Mouse (Mus musculus): ENCODE measurements around the gene Hist1h2bk.
"Not testable (repeated sequence)": the region's sequence is repeated elsewhere in the genome, so short reads cannot be mapped to it uniquely, and the experiment has no call there.

The Hist1h2bk gene

GRCm38 (mm10) chr13:22040464-22041141 is 4.9 kb downstream of the Hist1h2bk start:
- peak; percentile 71 for DNase-seq (ENCODE audit: low read depth, low spot score)

GRCm38 (mm10) chr13:22041142-22041536 is 5.5 kb downstream of the Hist1h2bk start, which contains the start of gene Hist1h4i:
Hist1h4i (minus strand) TSS chr13:22041362.
- peak; percentile 96 for DNase-seq (ENCODE audit: low read depth, low spot score)

- peak; percentile 60 for DNase-seq (ENCODE audit: low read depth, low spot score)
These were observed 6.2 kb downstream of the Hist1h2bk start for GRCm38 (mm10) chr13:22041651-22042567.

- DNase-seq (ENCODE audit: low read depth, low spot score), result peak; percentile 100
These were observed 7.2 kb downstream of the Hist1h2bk start, which contains the start of the genes Hist1h2ag and Hist1h2bj for GRCm38 (mm10) chr13:22042568-22043502. Hist1h2ag (minus strand) TSS chr13:22042944. Hist1h2bj (plus strand) TSS chr13:22043214.

- peak; percentile 79 for DNase-seq (ENCODE audit: low read depth, low spot score)
These were observed 8.1 kb downstream of the Hist1h2bk start for GRCm38 (mm10) chr13:22043503-22044431.

- no peak for DNase-seq (ENCODE audit: low read depth, low spot score)
These were observed 8.9 kb downstream of the Hist1h2bk start for GRCm38 (mm10) chr13:22044432-22045155.

GRCm38 (mm10) chr13:22045311-22045710 is 9.6 kb downstream of the Hist1h2bk start:
- DNase-seq (ENCODE audit: low read depth, low spot score), result no peak

GRCm38 (mm10) chr13:22049041-22049440 is 13.4 kb downstream of the Hist1h2bk start:
- DNase-seq (ENCODE audit: low read depth, low spot score), result no peak

- no peak for DNase-seq (ENCODE audit: low read depth, low spot score)
These were observed 14.2 kb downstream of the Hist1h2bk start for GRCm38 (mm10) chr13:22049737-22050440.

- peak; percentile 81 for DNase-seq (ENCODE audit: low read depth, low spot score)
These were observed 15.2 kb downstream of the Hist1h2bk start for GRCm38 (mm10) chr13:22050591-22051522.

GRCm38 (mm10) chr13:22051523-22051859 is 15.8 kb downstream of the Hist1h2bk start:
- DNase-seq (ENCODE audit: low read depth, low spot score), result no peak

GRCm38 (mm10) chr13:22053754-22054153 is 18.1 kb downstream of the Hist1h2bk start:
- no peak for DNase-seq (ENCODE audit: low read depth, low spot score)

GRCm38 (mm10) chr13:22061422-22061821 is 25.8 kb downstream of the Hist1h2bk start:
- no peak for DNase-seq (ENCODE audit: low read depth, low spot score)

GRCm38 (mm10) chr13:22063468-22063867 is 27.8 kb downstream of the Hist1h2bk start:
- no peak for DNase-seq (ENCODE audit: low read depth, low spot score)

- not testable (repeated sequence) for DNase-seq (ENCODE audit: low read depth, low spot score)
These were observed 48.5 kb downstream of the Hist1h2bk start, which contains the start of gene Vmn1r188 for GRCm38 (mm10) chr13:22084140-22084539. Vmn1r188 (plus strand) TSS chr13:22084440.
